Mouse (Mus musculus) heart, embryonic 15.5 days (tissue): ENCODE measurements at regions not wholly inside any gene's neighbourhood (a gene's known extent, or its start where the extent isn't known, plus 50 kb on each side); places are given as distances from the start of the nearest gene placed in this dataset.
A peak's percentile ranks its signal among the peaks of the same experiment; 100 is the strongest.

Source experiments
- ATAC-seq: fragments of 200-750 bp; cut with Nextera tagmentation; replicated peaks from 2 replicates; pipeline ENCODE4 v1.8.0; 2017; ENCODE audit warnings: low read depth, moderate TSS enrichment; ENCODE audit not compliant: insufficient number of reproducible peaks, insufficient read depth, low FRiP score
- H3K27ac ChIP-seq: fragments of 300-500 bp; sonication (generic); 2 replicates; pipeline ENCODE4 v1.5.1; 2015; ENCODE audit warnings: mild to moderate bottlenecking, inconsistent platforms
- H3K27me3 ChIP-seq: fragments of 300-500 bp; sonication (generic); 2 replicates; pipeline ENCODE4 v1.6.1; 2015; ENCODE audit warnings: inconsistent platforms
- H3K36me3 ChIP-seq: fragments of 300-500 bp; sonication (generic); 2 replicates; pipeline ENCODE4 v1.6.1; 2015; ENCODE audit warnings: mild to moderate bottlenecking, inconsistent platforms
- H3K4me1 ChIP-seq: fragments of 300-500 bp; sonication (generic); replicated peaks from 2 replicates; pipeline ENCODE4 v1.6.1; 2015; ENCODE audit warnings: inconsistent platforms
- H3K4me2 ChIP-seq: fragments of 300-500 bp; sonication (generic); 2 replicates; pipeline ENCODE4 v1.6.1; 2015; ENCODE audit warnings: inconsistent platforms, mild to moderate bottlenecking, moderate library complexity
- H3K4me3 ChIP-seq: fragments of 300-500 bp; sonication (generic); 2 replicates; pipeline ENCODE4 v1.5.1; 2015; ENCODE audit warnings: mild to moderate bottlenecking, inconsistent platforms
- H3K9ac ChIP-seq: fragments of 300-500 bp; sonication (generic); 2 replicates; pipeline ENCODE4 v1.6.1; 2015; ENCODE audit warnings: mild to moderate bottlenecking, inconsistent platforms
- H3K9me3 ChIP-seq: fragments of 300-500 bp; sonication (generic); replicated peaks from 2 replicates; pipeline ENCODE4 v1.6.1; 2016; ENCODE audit warnings: inconsistent platforms
- WGBS: fragments of 180-500 bp; shearing (Covaris S2); methylation state at CpG from one replicate; pipeline ENCODE4 v1.1.7; 2015; ENCODE audit warnings: mixed read lengths; 5-methylcytosine and 5-hydroxymethylcytosine counted together

GRCm38 (mm10) chr11:52629776-52630175 is 134.7 kb upstream of the Fstl4 start:
- H3K4me3 ChIP-seq = no peak overlapping the region
- no peak for ATAC-seq
- 48% methylated on average over 5 of the region's 5 CpGs for WGBS

GRCm38 (mm10) chr11:52631579-52631978 is 132.9 kb upstream of the Fstl4 start:
- Histone ChIP-seq H3K27me3 (no peaks in the 10 kb centered on the region), H3K9me3 (no peaks in the 10 kb centered on the region), H3K4me1 (0 out of 2 replicates have a peak, but pooled peaks cover 3% of the 10 kb centered on the region), H3K4me3 (no peak overlapping the region), H3K27ac (no peak overlapping the region), H3K36me3 (no peaks in the 10 kb centered on the region), H3K9ac (no peak overlapping the region), H3K4me2 (no peak overlapping the region)
- ATAC-seq = no peak
- 50% methylated on average over 3 of the region's 3 CpGs for WGBS

More at GRCm38 (mm10) chr11:52629776-52630175, 134.7 kb upstream of the Fstl4 start:
- H3K4me1 ChIP-seq = 0 out of 2 replicates have a peak, but pooled peaks cover 3% of the 10 kb centered on the region
- H3K27me3 ChIP-seq = no peaks in the 10 kb centered on the region
- no peak overlapping the region for H3K4me2 ChIP-seq
- no peak overlapping the region for H3K9ac ChIP-seq
- H3K27ac ChIP-seq = no peak overlapping the region
- no peaks in the 10 kb centered on the region for H3K36me3 ChIP-seq
- no peaks in the 10 kb centered on the region for H3K9me3 ChIP-seq

- no peak overlapping the region for H3K27ac ChIP-seq
- 79% methylated on average over 3 of the region's 3 CpGs for WGBS
- no peak for ATAC-seq
- H3K36me3 ChIP-seq = no peaks in the 10 kb centered on the region
- H3K4me3 ChIP-seq = no peak overlapping the region
- H3K9ac ChIP-seq = no peak overlapping the region
- 0 out of 2 replicates have a peak, but pooled peaks cover 4% of the 10 kb centered on the region for H3K4me1 ChIP-seq
- no peak overlapping the region for H3K4me2 ChIP-seq
- H3K27me3 ChIP-seq = no peaks in the 10 kb centered on the region
- no peaks in the 10 kb centered on the region for H3K9me3 ChIP-seq
Measured at GRCm38 (mm10) chr11:52634189-52634588, 130.2 kb upstream of the Fstl4 start.

GRCm38 (mm10) chr11:52635716-52636389 is 128.6 kb upstream of the Fstl4 start:
- Histone ChIP-seq H3K4me3 (no peak overlapping the region), H3K27ac (no peak overlapping the region)
- WGBS = 63% methylated on average over 13 of the region's 13 CpGs

GRCm38 (mm10) chr11:52638939-52639338 is 125.5 kb upstream of the Fstl4 start:
- 95% methylated on average over 1 of the region's 1 CpGs for whole genome bisulfite sequencing
- Histone ChIP-seq H3K4me2 (no peak overlapping the region), H3K4me1 (peaks cover 19% of the 10 kb centered on the region)

More at GRCm38 (mm10) chr11:52635716-52636389, 128.6 kb upstream of the Fstl4 start:
- no peaks in the 10 kb centered on the region for H3K36me3 ChIP-seq
- no peak overlapping the region for H3K9ac ChIP-seq
- no peak for ATAC-seq
- H3K4me2 ChIP-seq = no peak overlapping the region
- peaks cover 3% of the 10 kb centered on the region; the same call in 1 of the 2 replicates for H3K4me1 ChIP-seq
- H3K27me3 ChIP-seq = peaks cover 6% of the 10 kb centered on the region; the same call in 1 of the 2 replicates
- H3K9me3 ChIP-seq = no peaks in the 10 kb centered on the region

GRCm38 (mm10) chr11:52641725-52642338 is 122.6 kb upstream of the Fstl4 start:
- H3K36me3 ChIP-seq = no peaks in the 10 kb centered on the region
- no peaks in the 10 kb centered on the region for H3K9me3 ChIP-seq
- H3K27ac ChIP-seq = no peak overlapping the region
- peak; percentile 79; the same call in 1 of the 2 replicates for ATAC-seq
- WGBS = 23% methylated on average over 14 of the region's 14 CpGs
- H3K4me1 ChIP-seq = peaks cover 27% of the 10 kb centered on the region
- H3K4me2 ChIP-seq = no peak overlapping the region
- H3K9ac ChIP-seq = no peak overlapping the region
- peaks cover 6% of the 10 kb centered on the region; the same call in 1 of the 2 replicates for H3K27me3 ChIP-seq
- no peak overlapping the region for H3K4me3 ChIP-seq

More at GRCm38 (mm10) chr11:52638939-52639338, 125.5 kb upstream of the Fstl4 start:
- Histone ChIP-seq H3K4me3 (no peak overlapping the region), H3K27ac (no peak overlapping the region), H3K9ac (no peak overlapping the region), H3K36me3 (no peaks in the 10 kb centered on the region), H3K9me3 (no peaks in the 10 kb centered on the region), H3K27me3 (peaks cover 6% of the 10 kb centered on the region; the same call in 1 of the 2 replicates)
- no peak for ATAC-seq

GRCm38 (mm10) chr11:52644081-52644768 is 120.2 kb upstream of the Fstl4 start:
- no peak for ATAC-seq

GRCm38 (mm10) chr11:52648176-52648839 is 116.1 kb upstream of the Fstl4 start:
- H3K4me3 ChIP-seq = no peak overlapping the region
- H3K36me3 ChIP-seq = no peaks in the 10 kb centered on the region
- H3K9me3 ChIP-seq = no peaks in the 10 kb centered on the region
- no peak overlapping the region for H3K9ac ChIP-seq
- no peak for ATAC-seq
- 42% methylated on average over 15 of the region's 15 CpGs for WGBS
- no peaks in the 10 kb centered on the region for H3K27me3 ChIP-seq
- H3K4me1 ChIP-seq = peaks cover 33% of the 10 kb centered on the region
- no peak overlapping the region for H3K4me2 ChIP-seq
- H3K27ac ChIP-seq = no peak overlapping the region

More at GRCm38 (mm10) chr11:52644081-52644768, 120.2 kb upstream of the Fstl4 start:
- 20% methylated on average over 6 of the region's 6 CpGs for WGBS
- H3K36me3 ChIP-seq = no peaks in the 10 kb centered on the region
- no peak overlapping the region for H3K4me3 ChIP-seq
- H3K27ac ChIP-seq = no peak overlapping the region
- 0 out of 2 replicates have a peak overlapping the region, but pooled peaks have one; percentile 19 for H3K4me2 ChIP-seq
- H3K27me3 ChIP-seq = peaks cover 6% of the 10 kb centered on the region; the same call in 1 of the 2 replicates
- H3K9me3 ChIP-seq = no peaks in the 10 kb centered on the region
- H3K9ac ChIP-seq = no peak overlapping the region
- H3K4me1 ChIP-seq = peaks cover 42% of the 10 kb centered on the region

GRCm38 (mm10) chr11:52648849-52649400 is 115.5 kb upstream of the Fstl4 start:
- Histone ChIP-seq H3K27ac (no peak overlapping the region), H3K4me1 (peaks cover 28% of the 10 kb centered on the region), H3K9ac (no peak overlapping the region), H3K4me2 (no peak overlapping the region), H3K27me3 (no peaks in the 10 kb centered on the region), H3K36me3 (no peaks in the 10 kb centered on the region), H3K4me3 (no peak overlapping the region), H3K9me3 (no peaks in the 10 kb centered on the region)
- whole genome bisulfite sequencing = 78% methylated on average over 8 of the region's 8 CpGs
- ATAC-seq = no peak

- ATAC-seq = no peak
- H3K4me2 ChIP-seq = no peak overlapping the region
- H3K9me3 ChIP-seq = no peaks in the 10 kb centered on the region
Measured at GRCm38 (mm10) chr11:52654640-52655039, 109.8 kb upstream of the Fstl4 start.

More at GRCm38 (mm10) chr11:52654640-52655039, 109.8 kb upstream of the Fstl4 start:
- Histone ChIP-seq H3K27me3 (no peaks in the 10 kb centered on the region), H3K4me1 (no peaks in the 10 kb centered on the region), H3K27ac (no peak overlapping the region), H3K36me3 (no peaks in the 10 kb centered on the region), H3K4me3 (no peak overlapping the region), H3K9ac (no peak overlapping the region)
- 81% methylated on average over 7 of the region's 7 CpGs for WGBS
